Mouse (Mus musculus): ENCODE data around the gene Tm4sf20. TPM values are rescaled to one million over a fixed set of nuclear protein-coding genes. Genes with fewer than 3 reads are reported as not detected.

The Tm4sf20 gene
- total RNA-seq (2012; rRNA removed) (not detected in 2 replicates), total RNA-seq (2014; rRNA removed) (not detected in 2 replicates), polyA plus RNA-seq (2012; ENCODE audit: insufficient read length, low read depth) (not detected in 2 replicates)

DNA sequence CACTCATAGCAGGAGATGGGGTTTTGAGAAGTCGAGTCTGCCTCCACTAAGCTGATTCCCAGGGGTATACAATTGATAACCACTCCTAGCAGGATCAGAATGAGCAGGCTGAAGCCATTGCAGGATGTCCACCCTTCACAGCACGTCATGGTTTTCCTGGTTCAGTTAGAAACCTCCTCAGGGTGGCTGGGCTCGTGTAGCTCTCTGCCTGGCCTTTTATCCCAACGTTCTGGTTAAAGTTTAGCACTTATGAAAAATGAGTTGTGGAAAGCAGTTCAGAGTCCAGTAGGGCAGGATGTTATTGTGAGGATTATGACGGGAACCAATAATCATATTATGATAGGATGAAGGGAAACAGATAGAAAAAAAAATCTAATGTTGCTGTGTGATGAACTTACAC is at the start of gene Tm4sf20:
TSS of gene Tm4sf20 (minus strand) at position 193 of the 400 bp plus-strand sequence.
- no peaks in the 10 kb centered on the region for H3K27me3 ChIP-seq (replicated peaks)
- H3K4me1 ChIP-seq (ENCODE audit: control insufficient read depth in 1 of 2, insufficient read depth in 2 of 2), result 0 out of 4 replicates have a peak, but pooled peaks cover 0 to 4% of the 10 kb centered on the region in 2 experiments
- H3K9ac ChIP-seq (ENCODE audit: insufficient read depth, low read depth), result no peak within 1 kb of the TSS
- no peaks in the 10 kb centered on the region for H3K79me2 ChIP-seq (replicated peaks; ENCODE audit: control insufficient read depth, extremely low read depth, insufficient read depth, poor library complexity, severe bottlenecking)
- dilution Hi-C loops (cut with MboI; ENCODE audit: extremely low pct_ligation_motif_present, extremely low pct_unique_long_range_greater_than_20kb, low sequenced_read_pairs) (no loop called here), in situ Hi-C loops (cut with MboI; ENCODE audit: low pct_ligation_motif_present, low pct_unique_long_range_greater_than_20kb, low sequenced_read_pairs) (loop anchor here (25.0 kb wide), 1 partner anchor 206 kb away; no protein-coding TSS in a partner anchor)
- DNase-seq (ENCODE audit: extremely low read depth), result no peak
- no peak within 1 kb of the TSS for H3K4me2 ChIP-seq (ENCODE audit: insufficient read depth, low read depth, poor library complexity, severe bottlenecking)
- TF ChIP-seq ZMIZ1 (IDR thresholded peaks at IDR 0.05; ENCODE audit: low read depth, low read length) (no peak), HCFC1 (IDR thresholded peaks at IDR 0.05; ENCODE audit: low read depth, low read length) (no peak), MAFK (IDR thresholded peaks at IDR 0.05; ENCODE audit: insufficient replicate concordance, low read length) (no peak), ZC3H11A (IDR thresholded peaks at IDR 0.05; ENCODE audit: low read depth, low read length) (no peak), MAZ (IDR thresholded peaks at IDR 0.05; ENCODE audit: low read depth, low read length) (no peak), CHD1 (IDR thresholded peaks at IDR 0.05; ENCODE audit: low read depth, low read length) (no peak), TCF12 (IDR thresholded peaks at IDR 0.05; ENCODE audit: low read depth, low read length) (no peak), ZKSCAN1 (IDR thresholded peaks at IDR 0.05; ENCODE audit: borderline replicate concordance, low read depth, low read length) (no peak), JUND (conservative IDR thresholded peaks at IDR 0.05; ENCODE audit: low read depth, low read length) (no peak), ELF1 (IDR thresholded peaks at IDR 0.05; ENCODE audit: low read depth, low read length) (no peak), MAX (IDR thresholded peaks at IDR 0.05; ENCODE audit: low read length) (no peak), TBP (conservative IDR thresholded peaks at IDR 0.05; ENCODE audit: low read depth, low read length) (no peak), E2F4 (IDR thresholded peaks at IDR 0.05; ENCODE audit: insufficient replicate concordance, low read depth, low read length) (no peak)
- no peaks in the 10 kb centered on the region for H3K9me3 ChIP-seq (replicated peaks; ENCODE audit: low read length)
- H3K27ac ChIP-seq (ENCODE audit: insufficient read depth, low read depth), result no peak within 1 kb of the TSS
- H3K4me3 ChIP-seq (replicated peaks in 1 of 3; ENCODE audit: low read depth in 2 of 3, low read length in 2 of 3, poor library complexity in 1 of 3), result no peak within 1 kb of the TSS
- H3K36me3 ChIP-seq (replicated peaks in 1 of 2; ENCODE audit: control insufficient read depth in 1 of 2, insufficient read depth in 1 of 2, low read length in 1 of 2), result no peaks in the 10 kb centered on the region

DNA sequence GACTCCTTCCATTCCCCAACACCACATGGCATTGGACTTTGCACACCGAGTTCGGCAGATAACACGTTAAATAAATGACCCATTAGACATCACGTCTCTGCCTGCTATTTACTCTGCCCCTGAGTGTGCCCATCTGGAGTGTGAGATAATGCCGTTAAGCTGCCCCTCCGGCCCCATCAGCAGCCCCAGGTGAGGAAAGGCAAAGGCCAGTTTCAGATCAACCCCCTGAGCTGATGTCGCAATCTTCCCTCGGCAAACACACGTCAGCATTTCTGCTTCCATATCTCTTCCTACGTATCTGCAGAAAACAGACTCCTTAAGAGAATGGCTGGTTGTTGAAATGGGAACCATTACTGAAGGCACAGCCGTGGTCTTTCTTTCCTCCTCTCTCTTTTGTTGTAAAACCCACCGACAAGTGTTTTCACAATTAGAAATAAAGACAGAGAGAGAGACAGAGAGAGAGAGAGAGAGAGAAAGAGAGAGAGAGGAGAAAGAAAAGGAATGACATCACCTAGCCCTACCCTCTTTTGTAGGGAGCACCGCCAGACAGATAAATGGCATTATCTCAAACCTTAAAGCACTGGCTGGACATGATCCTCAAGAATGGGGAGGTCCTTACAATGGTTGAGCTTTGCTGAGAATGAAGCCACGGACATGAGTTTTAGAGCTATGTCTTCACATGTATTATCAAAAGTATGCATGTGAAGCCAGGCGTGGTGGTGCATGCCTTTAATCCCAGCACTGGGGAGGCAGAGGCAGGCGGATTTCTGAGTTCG is 47.9 kb upstream of the Tm4sf20 start:
- Histone ChIP-seq H3K4me3 (replicated peaks in 1 of 3; ENCODE audit: low read depth in 2 of 3, low read length in 2 of 3, poor library complexity in 1 of 3) (no peak overlapping the region), H3K79me2 (replicated peaks; ENCODE audit: control insufficient read depth, extremely low read depth, insufficient read depth, poor library complexity, severe bottlenecking) (no peaks in the 10 kb centered on the region), H3K27ac (ENCODE audit: insufficient read depth, low read depth) (no peak overlapping the region), H3K9ac (ENCODE audit: insufficient read depth, low read depth) (no peak overlapping the region), H3K9me3 (replicated peaks; ENCODE audit: low read length) (no peaks in the 10 kb centered on the region), H3K4me1 (ENCODE audit: control insufficient read depth in 1 of 2, insufficient read depth in 2 of 2) (peaks cover 20 to 40% of the 10 kb centered on the region in 2 experiments), H3K27me3 (replicated peaks) (no peaks in the 10 kb centered on the region), H3K4me2 (ENCODE audit: insufficient read depth, low read depth, poor library complexity, severe bottlenecking) (no peak overlapping the region; the same call in 1 of the 2 replicates), H3K36me3 (replicated peaks in 1 of 2; ENCODE audit: control insufficient read depth in 1 of 2, insufficient read depth in 1 of 2, low read length in 1 of 2) (no peaks in the 10 kb centered on the region)
- TF ChIP-seq POLR2A (IDR thresholded peaks at IDR 0.05; ENCODE audit: low read depth, low read length) (no peak), MXI1 (IDR thresholded peaks at IDR 0.05; ENCODE audit: low read depth, low read length) (no peak), MEF2A (IDR thresholded peaks at IDR 0.05; ENCODE audit: borderline replicate concordance, low read depth, low read length) (no peak), MAFK (IDR thresholded peaks at IDR 0.05; ENCODE audit: insufficient replicate concordance, low read length) (no peak), PAX5 (IDR thresholded peaks at IDR 0.05; ENCODE audit: low read length) (no peak), JUN (IDR thresholded peaks at IDR 0.05; ENCODE audit: insufficient read depth, low read depth, low read length) (no peak), MAX (IDR thresholded peaks at IDR 0.05; ENCODE audit: low read length) (no peak), IRF4 (IDR thresholded peaks at IDR 0.05; ENCODE audit: low read depth, low read length) (no peak), UBTF (IDR thresholded peaks at IDR 0.05; ENCODE audit: low read depth, low read length) (no peak), ZNF384 (IDR thresholded peaks at IDR 0.05; ENCODE audit: low read depth, low read length) (no peak), SIN3A (IDR thresholded peaks at IDR 0.05; ENCODE audit: low read length) (no peak), USF1 (IDR thresholded peaks at IDR 0.05; ENCODE audit: low read depth, low read length) (no peak), SMC3 (IDR thresholded peaks at IDR 0.05; ENCODE audit: low read depth, low read length) (no peak), POLR2AphosphoS2 (IDR thresholded peaks at IDR 0.05; ENCODE audit: low read depth, low read length) (no peak), GABPA (IDR thresholded peaks at IDR 0.05; ENCODE audit: insufficient replicate concordance, low read depth, low read length) (no peak), E2F4 (IDR thresholded peaks at IDR 0.05; ENCODE audit: insufficient replicate concordance, low read depth, low read length) (no peak), RAD21 (IDR thresholded peaks at IDR 0.05; ENCODE audit: low read depth, low read length) (no peak), ETS1 (conservative IDR thresholded peaks at IDR 0.05; ENCODE audit: low read depth, low read length) (no peak)
- dilution Hi-C loops (cut with MboI; ENCODE audit: extremely low pct_ligation_motif_present, extremely low pct_unique_long_range_greater_than_20kb, low sequenced_read_pairs) (no loop called here), in situ Hi-C loops (cut with MboI; ENCODE audit: low pct_ligation_motif_present, low pct_unique_long_range_greater_than_20kb, low sequenced_read_pairs) (no loop called here)
- DNase-seq (ENCODE audit: extremely low read depth), result no peak
